Mouse (Mus musculus) neural tube, embryonic 12.5 days (tissue): ENCODE results near the gene Sod2. TPM values are rescaled to one million over a fixed set of nuclear protein-coding genes. Genes with fewer than 3 reads are reported as not detected.
"Not testable (repeated sequence)": the region's sequence is repeated elsewhere in the genome, so short reads cannot be mapped to it uniquely, and the experiment has no call there.

Experiments
- ATAC-seq: fragments of 200-750 bp; cut with Nextera tagmentation; 2 replicates; pipeline ENCODE4 v1.8.0; 2017; ENCODE audit warnings: low read depth, mild to moderate bottlenecking, moderate TSS enrichment, moderate library complexity; ENCODE audit not compliant: low FRiP score
- H3K27ac ChIP-seq: fragments of 300-500 bp; sonication (generic); 2 replicates; pipeline ENCODE4 v1.5.1; 2016
- H3K27me3 ChIP-seq: fragments of 300-500 bp; sonication (generic); replicated peaks from 2 replicates; pipeline ENCODE4 v1.6.1; 2016; ENCODE audit warnings: mild to moderate bottlenecking
- H3K36me3 ChIP-seq: fragments of 300-500 bp; sonication (generic); 2 replicates; pipeline ENCODE4 v1.6.1; 2016; ENCODE audit warnings: mild to moderate bottlenecking
- H3K4me1 ChIP-seq: fragments of 300-500 bp; sonication (generic); 2 replicates; pipeline ENCODE4 v1.6.1; 2016
- H3K4me2 ChIP-seq: fragments of 300-500 bp; sonication (generic); replicated peaks from 2 replicates; pipeline ENCODE4 v1.6.1; 2016; ENCODE audit warnings: mild to moderate bottlenecking
- H3K4me3 ChIP-seq: fragments of 300-500 bp; sonication (generic); 2 replicates; pipeline ENCODE4 v1.5.1; 2016
- H3K9ac ChIP-seq: fragments of 300-500 bp; sonication (generic); 2 replicates; pipeline ENCODE4 v1.6.1; 2016; ENCODE audit warnings: mild to moderate bottlenecking
- H3K9me3 ChIP-seq: fragments of 300-500 bp; sonication (generic); 2 replicates; pipeline ENCODE4 v1.6.1; 2016; ENCODE audit warnings: mild to moderate bottlenecking
- WGBS: fragments of 180-500 bp; shearing (Covaris S2); methylation state at CpG from one replicate; pipeline ENCODE4 v1.1.7; 2016; 5-methylcytosine and 5-hydroxymethylcytosine counted together
- polyA plus RNA-seq: library from polyadenylated mRNA; unstranded; fragments of >200 nt; fragmentation: Nextera tagmentation; extraction: Ambion mirVana; gene quantifications from 2 replicates; pipeline ENCODE4 v1.2.1, GENCODE M21; 2016

Sod2 gene
- polyA plus RNA-seq, 1 experiment from 2014 or later = 129 TPM

DNA sequence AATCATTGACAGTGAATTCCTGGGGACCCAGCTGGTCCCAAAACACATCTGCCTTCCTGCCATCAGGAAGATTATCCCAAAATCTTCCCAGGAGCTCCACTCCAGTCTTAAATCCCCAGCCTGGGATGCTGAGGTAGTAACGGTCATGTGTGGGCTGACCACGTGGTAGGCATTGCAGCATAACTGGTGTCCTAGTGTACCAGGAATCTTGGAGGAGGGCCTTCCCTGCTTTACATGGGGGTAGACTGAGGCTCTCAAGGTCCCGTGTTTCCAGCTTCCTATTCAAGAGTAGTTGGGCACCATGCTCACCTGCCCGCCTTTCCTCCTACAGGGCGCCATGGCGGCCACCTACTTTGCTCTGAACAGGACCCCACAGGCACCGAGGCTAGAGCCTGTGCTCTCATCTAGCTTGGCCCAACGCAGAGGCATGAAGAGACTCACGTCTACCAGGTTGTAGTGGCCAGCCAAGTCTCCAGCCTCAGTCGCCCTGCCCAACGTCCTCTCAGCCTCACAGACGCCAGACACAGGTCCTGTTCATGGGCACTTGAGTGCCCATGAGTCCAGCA lies 30.1 kb downstream of the Sod2 start:
- WGBS = 90% methylated on average over 4 of the region's 12 CpGs
- H3K4me1 ChIP-seq, H3K9ac ChIP-seq, H3K27me3 ChIP-seq, H3K27ac ChIP-seq, H3K9me3 ChIP-seq, H3K4me2 ChIP-seq, H3K4me3 ChIP-seq, ATAC-seq, H3K36me3 ChIP-seq: not testable (repeated sequence)

- not testable (repeated sequence) for H3K4me1 ChIP-seq, H3K27ac ChIP-seq, H3K27me3 ChIP-seq, H3K4me3 ChIP-seq, H3K36me3 ChIP-seq, H3K9me3 ChIP-seq, H3K4me2 ChIP-seq, H3K9ac ChIP-seq
- WGBS = 8% methylated on average over 4 of the region's 4 CpGs
- peak; percentile 87 for ATAC-seq
Measured at GRCm38 (mm10) chr17:13043846-13044673, 37.4 kb downstream of the Sod2 start.

DNA sequence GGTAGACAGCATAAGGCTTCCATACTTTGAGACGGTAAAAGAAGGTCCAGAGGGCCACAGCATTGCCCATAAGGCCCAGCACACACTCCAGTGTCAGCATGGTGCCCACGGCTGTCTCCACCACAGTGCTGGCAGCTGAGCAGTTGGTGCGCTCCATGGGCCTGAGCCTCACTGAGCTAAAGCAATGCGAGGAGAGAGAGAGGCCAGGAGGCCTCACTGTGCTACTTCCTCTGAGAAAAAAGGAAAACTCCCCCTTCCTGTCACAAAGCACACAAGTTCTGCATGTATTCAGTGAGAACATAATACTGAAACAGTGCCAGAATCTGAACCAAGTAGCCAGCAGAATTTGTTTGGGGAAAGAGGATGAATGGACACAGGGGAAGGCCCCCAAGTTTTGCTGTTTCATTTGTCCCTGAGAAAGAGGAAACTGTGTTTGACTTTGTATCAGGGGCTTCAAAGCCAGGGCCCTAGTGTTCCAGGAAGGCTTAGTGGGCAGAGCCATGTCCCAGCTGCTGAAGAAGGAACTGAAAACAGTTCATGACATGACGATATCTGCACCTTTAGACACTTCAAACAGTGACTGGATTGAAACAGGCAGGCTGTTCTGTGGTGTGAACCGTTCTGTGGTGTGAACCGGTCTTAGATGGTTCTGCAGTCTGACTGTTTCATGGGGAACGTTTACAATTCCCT lies 45.6 kb downstream of the Sod2 start, which contains the start of gene Gpr31b:
Gene Gpr31b (minus strand): TSS at position 173 of the 690 bp plus-strand sequence.
- H3K36me3 ChIP-seq, H3K9ac ChIP-seq, H3K4me2 ChIP-seq, ATAC-seq, H3K27me3 ChIP-seq, H3K27ac ChIP-seq, H3K4me3 ChIP-seq, H3K9me3 ChIP-seq, H3K4me1 ChIP-seq: not testable (repeated sequence)
- 68% methylated on average over 2 of the region's 8 CpGs for WGBS

GRCm38 (mm10) chr17:13060804-13061203 lies 54.2 kb downstream of the Sod2 start, which contains the start of gene Tcp10b:
Tcp10b (plus strand) TSS chr17:13061104.
- not testable (repeated sequence) for ATAC-seq, H3K9me3 ChIP-seq, H3K27ac ChIP-seq, H3K36me3 ChIP-seq, H3K4me1 ChIP-seq, H3K4me3 ChIP-seq, H3K4me2 ChIP-seq, H3K9ac ChIP-seq, H3K27me3 ChIP-seq
- 93% methylated on average over 4 of the region's 4 CpGs for WGBS

DNA sequence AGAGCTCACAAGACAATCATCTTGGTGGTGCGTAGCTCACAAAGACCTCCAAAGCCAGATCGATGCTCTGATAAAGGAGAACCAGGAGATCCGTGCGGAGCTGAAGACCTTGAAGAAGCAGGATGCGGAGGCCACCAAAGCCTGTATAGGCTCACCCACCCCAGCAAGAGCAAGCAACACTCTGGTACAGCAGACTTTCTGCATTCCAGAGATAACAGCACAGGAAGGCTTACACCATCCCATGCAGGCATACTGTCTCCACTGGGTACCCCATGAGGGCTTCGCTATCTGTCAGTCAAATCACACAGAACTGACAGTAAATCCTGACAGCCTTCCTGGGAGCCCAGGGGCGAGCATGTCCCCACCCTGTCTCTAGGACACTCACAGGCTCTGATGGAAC lies 56.2 kb downstream of the Sod2 start:
- H3K4me2 ChIP-seq, H3K4me3 ChIP-seq, H3K27ac ChIP-seq, H3K4me1 ChIP-seq, H3K27me3 ChIP-seq, ATAC-seq, H3K9ac ChIP-seq, H3K36me3 ChIP-seq, H3K9me3 ChIP-seq: not testable (repeated sequence)
- WGBS = 90% methylated on average over 7 of the region's 7 CpGs

DNA sequence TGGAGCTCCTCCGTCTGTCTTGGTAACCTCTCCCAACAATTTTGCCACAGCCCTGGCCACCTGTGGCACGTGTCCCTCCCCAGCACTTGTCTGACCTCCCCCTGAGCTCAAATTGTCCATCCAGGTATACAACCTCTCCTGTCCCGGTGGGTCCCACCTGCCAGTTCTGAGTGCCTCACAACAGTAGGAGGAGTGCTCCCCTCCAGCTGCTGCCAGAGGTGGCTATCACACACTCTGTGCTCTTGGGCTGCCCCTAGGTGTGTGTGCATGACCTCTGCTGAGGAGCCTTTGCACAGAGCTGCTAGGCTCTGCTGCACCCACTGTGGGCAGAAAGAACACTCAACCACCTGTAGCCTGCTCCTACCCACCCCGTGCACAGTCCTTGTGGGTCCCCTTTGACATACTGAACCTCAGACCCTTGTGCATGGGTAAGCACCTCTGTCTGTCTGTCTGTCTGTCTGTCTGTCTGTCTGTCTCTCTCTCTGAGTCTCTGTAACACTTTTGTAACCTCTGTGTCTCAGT lies 61.3 kb downstream of the Sod2 start:
- 91% methylated on average over 1 of the region's 4 CpGs for WGBS
- ATAC-seq, H3K4me3 ChIP-seq, H3K27me3 ChIP-seq, H3K4me2 ChIP-seq, H3K36me3 ChIP-seq, H3K27ac ChIP-seq, H3K9me3 ChIP-seq, H3K4me1 ChIP-seq, H3K9ac ChIP-seq: not testable (repeated sequence)

DNA sequence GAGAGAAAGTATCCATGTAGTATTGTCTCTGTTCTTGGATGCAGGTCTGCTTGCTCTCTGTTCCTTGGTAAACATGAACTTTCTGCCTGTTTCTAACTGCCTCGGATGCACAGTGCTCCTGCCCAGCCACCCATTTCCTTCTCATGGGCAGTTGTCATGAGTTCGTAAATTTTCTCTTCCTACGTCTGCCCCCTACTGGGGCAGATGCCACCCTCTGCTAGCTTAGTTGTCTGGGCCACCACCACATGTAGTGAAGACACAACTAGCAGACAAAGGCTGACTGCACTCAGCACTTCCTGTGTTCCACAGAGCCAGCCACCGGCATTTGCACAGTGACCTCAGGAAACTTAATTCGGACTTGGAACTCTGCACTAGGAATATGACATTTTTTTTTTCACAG lies 62.6 kb downstream of the Sod2 start:
- H3K4me1 ChIP-seq, H3K4me2 ChIP-seq, H3K36me3 ChIP-seq, ATAC-seq, H3K9ac ChIP-seq, H3K27me3 ChIP-seq, H3K27ac ChIP-seq, H3K9me3 ChIP-seq, H3K4me3 ChIP-seq: not testable (repeated sequence)
- WGBS = 65% methylated on average over 5 of the region's 5 CpGs

Other genes with a start within 250 kb of the Sod2 start
- 21.6 and 21.7 TPM in 2 replicates for gene Igf2r, start 237.2 kb upstream of the Sod2 start, polyA plus RNA-seq
- 0.32 and 0.34 TPM in 2 replicates for gene Mas1, start 138.7 kb upstream of the Sod2 start, polyA plus RNA-seq
- not detected in 2 replicates for gene Mrgprh, start 130.8 kb upstream of the Sod2 start, polyA plus RNA-seq
- 1.1 and 2.6 TPM in 2 replicates for gene Pnldc1, start 96.6 kb upstream of the Sod2 start, polyA plus RNA-seq
- 477 and 481 TPM in 2 replicates for gene Tcp1, start 91.1 kb upstream of the Sod2 start, polyA plus RNA-seq
- gene Mrpl18, start 90.5 kb upstream of the Sod2 start, polyA plus RNA-seq = 140 and 146 TPM in 2 replicates
- 0.60 and 1.2 TPM in 2 replicates for gene Acat3, start 66.2 kb upstream of the Sod2 start, polyA plus RNA-seq
- gene Acat2, start 46.1 kb upstream of the Sod2 start, polyA plus RNA-seq = 376 and 382 TPM in 2 replicates
- 96.5 and 117 TPM in 2 replicates for gene Wtap, start 12.7 kb upstream of the Sod2 start, polyA plus RNA-seq
- gene Gpr31b, start 45.5 kb downstream of the Sod2 start, polyA plus RNA-seq = not detected in 2 replicates
- gene Tcp10b, start 54.3 kb downstream of the Sod2 start, polyA plus RNA-seq = not detected in 2 replicates
- gene Unc93a, start 125.0 kb downstream of the Sod2 start, polyA plus RNA-seq = not detected in 2 replicates
- not detected in 2 replicates for gene Smok2a, start 214.3 kb downstream of the Sod2 start, polyA plus RNA-seq
- gene Smok2b, start 223.4 kb downstream of the Sod2 start, polyA plus RNA-seq = not detected in 2 replicates